Mouse (Mus musculus) heart, postnatal 36 days (tissue): ENCODE data around the gene Asxl1. TPM values are rescaled to one million over a fixed set of nuclear protein-coding genes. Genes with fewer than 3 reads are reported as not detected.
A peak's percentile ranks its signal among the peaks of the same experiment; 100 is the strongest.

ENCODE experiments used
- DNase-seq, 2 experiments: peaks; one replicate each; pipeline ENCODE4 v3.0.0; 2021 to 2022
- intact Hi-C: fragments of 180-260 bp; cut with DNase I; formaldehyde crosslinking; loops from one replicate; pipeline ENCODE4 v1.15.1; 2025
- total RNA-seq, 2 experiments: library from RNA; stranded (reverse); gene quantifications; 2 replicates each; pipeline ENCODE4 v1.2.3; 2021

Asxl1 gene
- total RNA-seq, 2 experiments from 2014 or later = 23.5 to 23.8 TPM

- intact Hi-C loops = no loop called here
- no peak for DNase-seq
Observed at GRCm38 (mm10) chr2:153404062-153404461, 58.4 kb downstream of the Asxl1 start.

- DNase-seq = no peak
- intact Hi-C loops = no loop called here
Observed at GRCm38 (mm10) chr2:153404882-153405281, 59.3 kb downstream of the Asxl1 start.

GRCm38 (mm10) chr2:153406882-153407281 lies 61.3 kb downstream of the Asxl1 start:
- intact Hi-C loops = no loop called here
- no peak for DNase-seq

GRCm38 (mm10) chr2:153408971-153409370 lies 63.3 kb downstream of the Asxl1 start:
- DNase-seq = no peak
- intact Hi-C loops = no loop called here

- intact Hi-C loops = loop anchor here (10.0 kb wide), 1 partner anchor 337 kb away; no protein-coding TSS in a partner anchor
- no peak for DNase-seq
Observed at GRCm38 (mm10) chr2:153411557-153411956, 65.9 kb downstream of the Asxl1 start.

- intact Hi-C loops = loop anchor here (10.0 kb wide), 1 partner anchor 338 kb away; no protein-coding TSS in a partner anchor
- DNase-seq = no peak
Observed at GRCm38 (mm10) chr2:153412563-153412962, 66.9 kb downstream of the Asxl1 start.

GRCm38 (mm10) chr2:153414607-153415006 lies 69.0 kb downstream of the Asxl1 start:
- DNase-seq = no peak

GRCm38 (mm10) chr2:153417841-153418240 lies 72.2 kb downstream of the Asxl1 start:
- intact Hi-C loops = loop anchor here (10.0 kb wide), 1 partner anchor 343 kb away; no protein-coding TSS in a partner anchor

More at GRCm38 (mm10) chr2:153414607-153415006, 69.0 kb downstream of the Asxl1 start:
- intact Hi-C loops = loop anchor here (2.0 to 10.0 kb wide), 2 partner anchors 268 to 340 kb away; no protein-coding TSS in a partner anchor

GRCm38 (mm10) chr2:153418381-153418780 lies 72.8 kb downstream of the Asxl1 start:
- DNase-seq = no peak
- intact Hi-C loops = loop anchor here (10.0 kb wide), 1 partner anchor 344 kb away; no protein-coding TSS in a partner anchor

More at GRCm38 (mm10) chr2:153417841-153418240, 72.2 kb downstream of the Asxl1 start:
- DNase-seq = no peak

GRCm38 (mm10) chr2:153421233-153421632 lies 75.6 kb downstream of the Asxl1 start:
- intact Hi-C loops = no loop called here
- no peak for DNase-seq

- intact Hi-C loops = no loop called here
Observed at GRCm38 (mm10) chr2:153422051-153422450, 76.4 kb downstream of the Asxl1 start.

GRCm38 (mm10) chr2:153423113-153423512 lies 77.5 kb downstream of the Asxl1 start:
- intact Hi-C loops = no loop called here
- DNase-seq = peak; percentile 29

More at GRCm38 (mm10) chr2:153422051-153422450, 76.4 kb downstream of the Asxl1 start:
- DNase-seq = no peak

- no peak for DNase-seq
- intact Hi-C loops = no loop called here
Observed at GRCm38 (mm10) chr2:153424557-153424956, 78.9 kb downstream of the Asxl1 start.

- intact Hi-C loops = no loop called here
- DNase-seq = no peak
Observed at GRCm38 (mm10) chr2:153425124-153425844, 79.7 kb downstream of the Asxl1 start.

GRCm38 (mm10) chr2:153425998-153426670 lies 80.5 kb downstream of the Asxl1 start:
- intact Hi-C loops = no loop called here
- DNase-seq = no peak

GRCm38 (mm10) chr2:153426931-153427330 lies 81.3 kb downstream of the Asxl1 start:
- no peak for DNase-seq
- intact Hi-C loops = no loop called here

GRCm38 (mm10) chr2:153428485-153428884 lies 82.9 kb downstream of the Asxl1 start:
- no peak for DNase-seq
- intact Hi-C loops = no loop called here

GRCm38 (mm10) chr2:153430571-153430970 lies 84.9 kb downstream of the Asxl1 start:
- no peak for DNase-seq
- intact Hi-C loops = no loop called here

GRCm38 (mm10) chr2:153432492-153432891 lies 86.9 kb downstream of the Asxl1 start:
- intact Hi-C loops = no loop called here
- DNase-seq = no peak

- intact Hi-C loops = no loop called here
- DNase-seq = no peak
Observed at GRCm38 (mm10) chr2:153433859-153434258, 88.2 kb downstream of the Asxl1 start.
